ENCODE assay signal across 1 mouse cellular context in the genomic region with DNA sequence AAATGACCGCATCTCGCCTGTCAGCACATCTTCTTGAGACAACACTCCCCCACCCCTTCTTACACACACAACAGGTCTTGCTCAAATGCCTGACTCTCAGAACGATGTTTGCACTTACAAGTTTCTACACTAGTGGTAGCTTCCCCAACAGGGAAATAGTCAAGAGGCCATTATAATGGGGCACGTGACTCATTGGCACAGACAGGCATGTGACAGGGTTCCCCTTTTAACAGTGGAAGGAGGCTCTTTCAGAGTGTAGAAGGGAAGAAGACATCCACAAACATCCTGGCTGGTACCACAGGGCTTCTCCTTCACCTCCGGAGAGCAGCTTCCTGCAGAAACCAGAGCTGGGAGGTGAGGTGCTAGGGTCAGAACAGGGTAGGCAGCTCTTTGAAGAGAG.
TF ChIP-seq lines count a peak whose summit lies in the region.

No protein-coding gene starts in this region.

TF ChIP-seq in MEL, 35 proteins besides CTCF, POLR2A, EP300 and RAD21 (continued from another document):
- TF ChIP-seq MEF2A (IDR thresholded peaks at IDR 0.05; ENCODE audit: extremely low read depth, insufficient replicate concordance, low read depth, low read length, poor library complexity, severe bottlenecking), result no peak
- TF ChIP-seq UBTF (IDR thresholded peaks at IDR 0.05; ENCODE audit: borderline replicate concordance, insufficient read depth, low read depth, low read length), result no peak
- TF ChIP-seq SIN3A (IDR thresholded peaks at IDR 0.05; ENCODE audit: low read length), result no peak
- peak; percentile 86 for TF ChIP-seq USF1 (IDR thresholded peaks at IDR 0.05; ENCODE audit: low read depth, low read length)
- no peak for TF ChIP-seq TAL1 (IDR thresholded peaks at IDR 0.05; ENCODE audit: low read length)
TF ChIP-seq in MEL: peak in this region for 3.
